Mouse (Mus musculus) hindbrain, embryonic 13.5 days (tissue): ENCODE measurements around the gene S100a3. TPM values are rescaled to one million over a fixed set of nuclear protein-coding genes. Genes with fewer than 3 reads are reported as not detected.

Experiments
- ATAC-seq: fragments of 200-750 bp; cut with Nextera tagmentation; 2 replicates; pipeline ENCODE4 v1.8.0; 2017; ENCODE audit warnings: moderate TSS enrichment; ENCODE audit not compliant: low FRiP score
- H3K27ac ChIP-seq: fragments of 300-500 bp; sonication (generic); 2 replicates; pipeline ENCODE4 v1.5.1; 2015; ENCODE audit warnings: inconsistent platforms, mild to moderate bottlenecking, moderate library complexity
- H3K27me3 ChIP-seq: fragments of 300-500 bp; sonication (generic); 2 replicates; pipeline ENCODE4 v1.6.1; 2015; ENCODE audit warnings: mild to moderate bottlenecking, inconsistent platforms
- H3K36me3 ChIP-seq: fragments of 300-500 bp; sonication (generic); 2 replicates; pipeline ENCODE4 v1.6.1; 2015; ENCODE audit warnings: mild to moderate bottlenecking, inconsistent platforms
- H3K4me1 ChIP-seq: fragments of 300-500 bp; sonication (generic); replicated peaks from 2 replicates; pipeline ENCODE4 v1.6.1; 2015; ENCODE audit warnings: inconsistent platforms
- H3K4me2 ChIP-seq: fragments of 300-500 bp; sonication (generic); 2 replicates; pipeline ENCODE4 v1.6.1; 2015; ENCODE audit warnings: inconsistent platforms, mild to moderate bottlenecking, moderate library complexity
- H3K4me3 ChIP-seq: fragments of 300-500 bp; sonication (generic); 2 replicates; pipeline ENCODE4 v1.5.1; 2015; ENCODE audit warnings: mild to moderate bottlenecking, inconsistent platforms
- H3K9ac ChIP-seq: fragments of 300-500 bp; sonication (generic); 2 replicates; pipeline ENCODE4 v1.6.1; 2015; ENCODE audit warnings: mild to moderate bottlenecking, inconsistent platforms
- H3K9me3 ChIP-seq: fragments of 300-500 bp; sonication (generic); 2 replicates; pipeline ENCODE4 v1.6.1; 2016; ENCODE audit warnings: inconsistent platforms
- WGBS: fragments of 180-500 bp; shearing (Covaris S2); methylation state at CpG from one replicate; pipeline ENCODE4 v1.1.7; 2015; 5-methylcytosine and 5-hydroxymethylcytosine counted together
- polyA plus RNA-seq: library from polyadenylated mRNA; unstranded; fragments of >200 nt; fragmentation: Nextera tagmentation; extraction: Ambion mirVana; gene quantifications from 2 replicates; pipeline ENCODE4 v1.2.1, GENCODE M21; 2015

Gene S100a3
- polyA plus RNA-seq, 1 experiment from 2014 or later = 1.3 TPM

DNA sequence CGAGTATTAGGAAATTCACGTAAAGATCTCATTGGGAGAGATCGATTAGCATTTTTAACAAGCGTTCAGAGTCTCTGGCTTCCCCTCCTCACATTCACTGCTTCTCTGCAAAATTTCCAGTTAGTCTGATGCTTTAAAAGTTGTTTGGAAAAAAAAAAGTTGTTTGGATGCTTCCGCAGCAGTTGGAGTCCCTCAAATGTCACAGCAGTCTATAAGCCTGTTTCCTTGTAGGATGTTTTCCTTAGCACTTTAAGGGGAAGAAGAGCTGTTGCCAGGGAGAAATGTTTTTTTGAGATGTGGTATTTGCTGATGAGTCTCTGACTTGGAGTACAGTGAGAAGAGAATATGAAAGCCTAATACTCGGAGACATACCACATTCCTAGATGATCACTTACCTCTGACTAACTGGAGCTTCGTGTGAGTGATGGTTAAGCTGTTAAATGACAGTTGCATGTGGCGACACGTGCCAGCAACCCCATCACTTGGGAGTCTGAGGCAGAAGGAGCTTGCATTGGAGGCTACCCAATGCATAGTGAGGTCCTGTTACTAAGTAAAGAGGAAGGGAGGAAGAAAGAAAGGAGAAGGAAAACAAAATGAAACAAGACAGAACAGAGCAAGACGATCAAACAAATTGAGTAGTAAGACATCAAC is 16.1 kb downstream of the S100a3 start:
- H3K9ac ChIP-seq = no peak overlapping the region
- WGBS = 75% methylated on average over 10 of the region's 10 CpGs
- no peak overlapping the region for H3K4me2 ChIP-seq
- ATAC-seq = no peak
- no peaks in the 10 kb centered on the region for H3K36me3 ChIP-seq
- no peak overlapping the region for H3K4me3 ChIP-seq
- H3K4me1 ChIP-seq = no peaks in the 10 kb centered on the region
- H3K9me3 ChIP-seq = no peaks in the 10 kb centered on the region
- H3K27me3 ChIP-seq = no peaks in the 10 kb centered on the region
- H3K27ac ChIP-seq = no peak overlapping the region

DNA sequence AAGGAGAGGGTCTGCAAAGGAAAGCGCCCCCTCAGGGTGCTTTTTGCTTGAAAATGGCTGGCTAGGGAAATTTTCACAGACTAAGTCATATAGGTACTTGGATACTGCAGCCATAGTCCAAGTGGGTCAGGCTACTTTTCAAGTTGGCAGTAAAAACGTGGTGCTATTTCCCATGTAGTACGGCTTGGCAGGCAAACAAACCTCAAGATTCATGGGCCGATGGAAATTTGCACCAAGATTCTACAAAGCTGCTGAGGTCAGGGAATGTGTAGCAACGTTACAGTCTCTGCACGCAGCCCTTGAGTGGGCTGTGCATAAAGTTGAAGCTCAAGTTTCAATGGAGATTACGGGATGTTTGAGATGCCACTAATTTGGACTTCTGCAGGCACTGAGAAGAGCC is 19.1 kb downstream of the S100a3 start:
- no peak overlapping the region for H3K4me2 ChIP-seq
- no peaks in the 10 kb centered on the region for H3K9me3 ChIP-seq
- no peak overlapping the region for H3K27ac ChIP-seq
- no peaks in the 10 kb centered on the region for H3K36me3 ChIP-seq
- no peak overlapping the region for H3K9ac ChIP-seq
- no peak overlapping the region for H3K4me3 ChIP-seq
- ATAC-seq = no peak
- WGBS = 85% methylated on average over 7 of the region's 7 CpGs
- H3K27me3 ChIP-seq = no peaks in the 10 kb centered on the region
- no peaks in the 10 kb centered on the region for H3K4me1 ChIP-seq

GRCm38 (mm10) chr3:90581141-90581540 is 20.8 kb downstream of the S100a3 start:
- H3K36me3 ChIP-seq = no peaks in the 10 kb centered on the region

DNA sequence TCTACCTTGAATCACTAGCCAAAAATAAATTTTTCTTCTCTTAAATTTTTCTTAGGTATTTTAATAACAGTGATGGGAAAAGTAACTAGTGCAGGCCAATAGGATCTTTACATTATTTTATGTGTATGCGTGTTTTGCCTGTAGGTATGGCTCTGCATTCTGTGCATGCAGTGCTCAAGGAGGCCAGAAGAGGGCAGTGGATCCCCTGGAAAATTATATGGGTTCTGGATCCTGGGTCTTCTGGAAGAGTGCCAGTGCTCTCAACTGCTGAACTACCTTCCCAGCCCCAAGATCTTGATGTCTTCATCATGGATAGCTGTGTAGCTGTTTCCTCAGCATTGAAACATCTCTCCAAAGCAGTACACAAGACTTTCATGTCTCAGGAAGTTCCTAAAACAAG is 21.8 kb downstream of the S100a3 start:
- Histone ChIP-seq H3K27ac (no peak overlapping the region), H3K4me1 (no peaks in the 10 kb centered on the region), H3K36me3 (no peaks in the 10 kb centered on the region), H3K4me3 (no peak overlapping the region), H3K9ac (no peak overlapping the region), H3K27me3 (no peaks in the 10 kb centered on the region), H3K9me3 (no peaks in the 10 kb centered on the region), H3K4me2 (no peak overlapping the region)
- WGBS = 97% methylated on average over 1 of the region's 1 CpGs
- ATAC-seq = no peak

More at GRCm38 (mm10) chr3:90581141-90581540, 20.8 kb downstream of the S100a3 start:
- ATAC-seq = no peak
- 92% methylated on average over 5 of the region's 5 CpGs for WGBS
- Histone ChIP-seq H3K27ac (no peak overlapping the region), H3K27me3 (no peaks in the 10 kb centered on the region), H3K4me2 (no peak overlapping the region), H3K4me3 (no peak overlapping the region), H3K4me1 (no peaks in the 10 kb centered on the region), H3K9ac (no peak overlapping the region), H3K9me3 (no peaks in the 10 kb centered on the region)

DNA sequence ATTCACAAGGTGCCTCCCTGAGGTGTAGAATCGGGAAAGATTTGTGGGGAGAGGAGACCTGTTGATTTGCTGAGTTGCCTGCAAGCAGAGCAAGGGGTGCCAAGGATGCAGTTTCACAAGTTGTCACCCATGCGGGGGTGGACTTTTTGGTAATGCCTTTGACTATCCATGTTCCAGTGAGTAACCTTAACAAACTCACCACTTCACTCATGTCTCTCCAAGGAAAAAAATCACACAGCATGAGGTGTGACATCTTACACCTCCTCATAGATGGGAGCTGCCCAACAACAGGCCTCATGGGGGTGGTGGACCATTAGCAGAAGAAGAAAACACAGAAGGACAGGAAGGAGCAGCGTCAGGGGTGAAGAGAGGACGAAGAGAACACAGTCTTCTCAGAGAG is 22.2 kb downstream of the S100a3 start:
- H3K9ac ChIP-seq = no peak overlapping the region
- WGBS = 87% methylated on average over 4 of the region's 4 CpGs
- no peaks in the 10 kb centered on the region for H3K27me3 ChIP-seq
- H3K4me2 ChIP-seq = no peak overlapping the region
- no peaks in the 10 kb centered on the region for H3K36me3 ChIP-seq
- H3K9me3 ChIP-seq = no peaks in the 10 kb centered on the region
- no peak overlapping the region for H3K4me3 ChIP-seq
- H3K4me1 ChIP-seq = no peaks in the 10 kb centered on the region
- ATAC-seq = no peak
- H3K27ac ChIP-seq = no peak overlapping the region

- Histone ChIP-seq H3K9me3 (no peaks in the 10 kb centered on the region), H3K4me3 (no peak overlapping the region), H3K27me3 (no peaks in the 10 kb centered on the region), H3K27ac (no peak overlapping the region), H3K9ac (no peak overlapping the region), H3K36me3 (no peaks in the 10 kb centered on the region), H3K4me1 (no peaks in the 10 kb centered on the region), H3K4me2 (no peak overlapping the region)
- 55% methylated on average over 3 of the region's 3 CpGs for WGBS
- no peak for ATAC-seq
These were observed 23.5 kb downstream of the S100a3 start for GRCm38 (mm10) chr3:90583893-90584292.

DNA sequence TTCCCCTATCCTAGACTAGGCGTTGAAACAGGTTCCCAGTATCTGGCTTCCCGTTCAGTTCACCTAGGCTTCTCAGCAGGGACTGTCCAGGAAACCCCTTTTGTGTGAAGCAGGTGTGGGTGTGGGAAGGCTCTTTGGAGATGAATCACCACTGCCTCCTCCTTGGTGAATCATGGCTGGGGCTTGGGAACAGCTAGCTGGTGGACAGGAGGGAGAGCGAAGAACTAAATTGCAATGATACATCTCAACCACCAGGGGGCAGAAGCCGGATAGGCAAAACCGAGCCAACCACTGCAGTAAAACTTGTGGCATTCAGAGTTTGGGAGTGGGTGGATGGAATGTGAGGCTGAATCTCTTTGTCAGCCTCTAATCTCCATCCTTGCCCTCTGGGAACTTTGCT is 25.2 kb downstream of the S100a3 start:
- H3K9ac ChIP-seq = no peak overlapping the region
- H3K27me3 ChIP-seq = no peaks in the 10 kb centered on the region
- no peak overlapping the region for H3K4me3 ChIP-seq
- H3K9me3 ChIP-seq = no peaks in the 10 kb centered on the region
- no peak overlapping the region for H3K27ac ChIP-seq
- no peak overlapping the region for H3K4me2 ChIP-seq
- H3K36me3 ChIP-seq = no peaks in the 10 kb centered on the region
- 32% methylated on average over 5 of the region's 5 CpGs for WGBS
- H3K4me1 ChIP-seq = no peaks in the 10 kb centered on the region
- no peak for ATAC-seq

DNA sequence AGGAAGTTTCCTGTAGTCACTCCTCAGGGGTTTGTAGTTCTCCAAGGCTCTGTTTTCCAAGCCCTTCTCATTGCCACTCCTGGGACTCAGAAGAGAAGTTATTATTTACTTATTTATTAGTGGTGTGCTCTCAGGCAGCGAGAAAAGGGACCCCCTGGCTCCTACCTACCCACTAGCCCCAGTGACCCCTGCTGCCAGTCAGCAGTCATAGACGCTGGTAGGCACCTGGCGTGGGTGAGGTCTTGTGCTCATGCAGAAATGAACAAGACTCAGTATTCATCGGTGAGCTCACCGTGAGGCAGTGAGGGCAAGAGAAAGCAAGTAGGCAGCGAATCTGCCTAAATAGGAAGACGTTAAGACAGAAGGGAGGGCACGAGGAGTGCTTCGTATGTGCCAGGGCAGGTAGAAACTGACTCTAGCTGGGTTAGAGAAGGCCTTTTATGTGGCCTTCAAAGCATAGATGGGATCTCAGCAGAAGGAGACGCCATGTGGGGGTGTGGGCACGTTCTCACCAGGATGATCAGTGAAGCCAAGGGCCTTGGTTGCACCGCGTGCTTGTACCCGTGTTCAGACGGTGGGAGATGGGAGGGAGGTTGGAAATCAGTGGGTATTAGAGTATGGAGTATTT is 25.8 kb downstream of the S100a3 start:
- ATAC-seq = no peak
- Histone ChIP-seq H3K9me3 (no peaks in the 10 kb centered on the region), H3K27ac (no peak overlapping the region), H3K4me1 (no peaks in the 10 kb centered on the region), H3K27me3 (no peaks in the 10 kb centered on the region), H3K36me3 (no peaks in the 10 kb centered on the region), H3K4me2 (no peak overlapping the region), H3K9ac (no peak overlapping the region), H3K4me3 (no peak overlapping the region)
- 85% methylated on average over 15 of the region's 15 CpGs for WGBS

- WGBS = 68% methylated on average over 10 of the region's 10 CpGs
- Histone ChIP-seq H3K4me3 (no peak overlapping the region), H3K27me3 (no peaks in the 10 kb centered on the region), H3K27ac (no peak overlapping the region), H3K4me1 (no peaks in the 10 kb centered on the region), H3K9ac (no peak overlapping the region), H3K36me3 (no peaks in the 10 kb centered on the region), H3K9me3 (no peaks in the 10 kb centered on the region), H3K4me2 (no peak overlapping the region)
- ATAC-seq = no peak
These were observed 26.5 kb downstream of the S100a3 start for GRCm38 (mm10) chr3:90586906-90587305.

- H3K4me2 ChIP-seq = no peak overlapping the region
- H3K9ac ChIP-seq = no peak overlapping the region
- ATAC-seq = no peak
- H3K4me3 ChIP-seq = no peak overlapping the region
- H3K27me3 ChIP-seq = no peaks in the 10 kb centered on the region
- 90% methylated on average over 14 of the region's 14 CpGs for WGBS
- no peaks in the 10 kb centered on the region for H3K9me3 ChIP-seq
- no peaks in the 10 kb centered on the region for H3K36me3 ChIP-seq
- no peaks in the 10 kb centered on the region for H3K4me1 ChIP-seq
- H3K27ac ChIP-seq = no peak overlapping the region
These were observed 27.2 kb downstream of the S100a3 start for GRCm38 (mm10) chr3:90587361-90588101.

GRCm38 (mm10) chr3:90589390-90589789 is 29.0 kb downstream of the S100a3 start:
- Histone ChIP-seq H3K4me1 (no peaks in the 10 kb centered on the region), H3K9me3 (no peaks in the 10 kb centered on the region), H3K36me3 (no peaks in the 10 kb centered on the region), H3K4me2 (no peak overlapping the region), H3K27ac (no peak overlapping the region), H3K27me3 (no peaks in the 10 kb centered on the region), H3K9ac (no peak overlapping the region), H3K4me3 (no peak overlapping the region)
- 90% methylated on average over 6 of the region's 6 CpGs for WGBS
- no peak for ATAC-seq

- Histone ChIP-seq H3K4me3 (no peak within 1 kb of the TSS), H3K4me2 (no peak within 1 kb of the TSS), H3K9me3 (no peaks in the 10 kb centered on the region), H3K36me3 (no peaks in the 10 kb centered on the region), H3K27ac (no peak within 1 kb of the TSS), H3K27me3 (no peaks in the 10 kb centered on the region), H3K9ac (no peak within 1 kb of the TSS), H3K4me1 (no peaks in the 10 kb centered on the region)
- 90% methylated on average over 8 of the region's 8 CpGs for WGBS
- no peak for ATAC-seq
These were observed 29.6 kb downstream of the S100a3 start, which contains the start of gene S100a2 for GRCm38 (mm10) chr3:90589947-90590346. TSS of gene S100a2 (plus strand) at chr3:90590247.
